Mouse (Mus musculus) ovary, adult 18-20 months (tissue): ENCODE data around the gene Gm10272.
"Not testable (repeated sequence)": the region's sequence is repeated elsewhere in the genome, so short reads cannot be mapped to it uniquely, and the experiment has no call there.

Experiments
- DNase-seq: peaks from one replicate; pipeline ENCODE4 v3.0.0; 2022; ENCODE audit warnings: low spot score, mixed read lengths

Gene Gm10272

GRCm38 (mm10) chr10:77706326-77706725 is at the start of gene Gm10272:
TSS of gene Gm10272 (plus strand) at chr10:77706626.
- DNase-seq: no peak

- DNase-seq: no peak
These were observed 48.0 kb upstream of the Gm10272 start for GRCm38 (mm10) chr10:77658286-77658994.

- no peak for DNase-seq
These were observed 42.3 kb upstream of the Gm10272 start for GRCm38 (mm10) chr10:77663949-77664665.

GRCm38 (mm10) chr10:77666342-77666741 is 40.1 kb upstream of the Gm10272 start:
- no peak for DNase-seq

DNA sequence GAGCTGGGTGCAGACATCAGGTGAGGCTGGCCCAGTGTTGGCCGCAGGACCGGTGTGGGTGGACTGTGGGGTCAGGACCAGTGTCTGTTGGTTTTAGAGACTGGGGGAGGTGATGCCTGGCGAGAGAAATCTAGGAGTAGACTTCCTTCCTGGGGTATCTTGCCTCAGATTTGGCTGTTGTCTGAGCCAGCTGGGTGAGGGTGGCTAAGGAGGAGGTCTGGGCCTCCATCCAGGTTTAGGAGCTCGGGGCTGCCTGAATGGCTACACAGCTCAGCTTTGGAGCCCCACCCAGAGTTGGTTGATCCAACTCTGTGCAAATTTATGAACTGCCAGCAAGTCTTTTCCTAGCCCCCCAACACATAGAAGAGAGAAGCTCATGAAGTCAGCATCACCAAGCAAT is 39.0 kb upstream of the Gm10272 start:
- DNase-seq: no peak

GRCm38 (mm10) chr10:77670710-77671109 is 35.7 kb upstream of the Gm10272 start:
- DNase-seq: no peak

- DNase-seq: no peak
These were observed 34.9 kb upstream of the Gm10272 start for GRCm38 (mm10) chr10:77671519-77671918.

DNA sequence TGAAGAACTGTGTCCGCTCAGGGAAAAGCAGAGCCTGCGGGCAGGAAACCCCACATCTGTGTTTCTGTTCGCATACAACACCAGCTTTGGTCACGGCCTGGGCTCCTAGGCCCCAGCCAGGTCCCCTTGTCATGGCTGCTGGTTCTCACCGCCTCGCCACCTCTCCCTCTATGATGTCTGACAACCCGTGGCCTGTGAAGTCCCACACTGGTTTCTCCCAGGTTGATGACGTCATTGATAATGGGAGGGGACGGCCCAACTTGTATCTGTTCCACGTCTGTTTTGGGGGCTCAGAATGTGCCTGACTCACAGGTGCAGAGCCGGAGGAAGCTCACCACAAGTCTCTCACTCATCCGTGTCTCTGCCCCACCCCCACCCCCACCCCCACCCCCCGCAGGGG is 32.7 kb upstream of the Gm10272 start:
- no peak for DNase-seq

- DNase-seq: no peak
These were observed 28.9 kb upstream of the Gm10272 start for GRCm38 (mm10) chr10:77677562-77677961.

DNA sequence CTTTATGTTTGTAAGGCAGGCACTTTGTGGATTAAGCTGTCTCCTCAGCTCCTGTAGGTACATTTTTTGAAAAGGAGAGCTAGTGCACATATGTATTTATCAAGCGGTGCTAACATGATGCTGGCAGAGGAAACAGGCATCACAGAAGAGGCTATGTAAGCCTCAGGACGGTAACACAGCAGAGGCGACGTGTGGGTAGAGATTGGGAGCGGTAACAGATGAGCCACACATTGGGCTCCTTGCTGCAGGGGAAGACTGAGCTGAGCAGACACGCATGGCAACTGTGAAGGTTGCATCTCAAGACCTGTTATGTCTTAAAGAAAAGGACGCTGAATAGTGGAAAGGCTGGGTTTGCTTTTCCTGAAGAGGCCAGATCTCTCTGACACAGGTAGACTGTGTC is 23.4 kb upstream of the Gm10272 start:
- DNase-seq: no peak

GRCm38 (mm10) chr10:77684181-77684580 is 22.2 kb upstream of the Gm10272 start:
- DNase-seq: no peak

- DNase-seq: no peak
These were observed 20.3 kb upstream of the Gm10272 start, which contains the start of gene Tspear for GRCm38 (mm10) chr10:77685895-77686664. TSS of gene Tspear (plus strand) at chr10:77686569.

GRCm38 (mm10) chr10:77687021-77687420 is 19.4 kb upstream of the Gm10272 start:
- no peak for DNase-seq

GRCm38 (mm10) chr10:77690356-77690807 is 16.0 kb upstream of the Gm10272 start, which contains the start of gene Gm19402:
TSS of gene Gm19402 (minus strand) at chr10:77690757.
- DNase-seq: not testable (repeated sequence)

GRCm38 (mm10) chr10:77697133-77697532 is 9.3 kb upstream of the Gm10272 start, which contains the start of gene Gm9508:
TSS of gene Gm9508 (minus strand) at chr10:77697233.
- no peak for DNase-seq

GRCm38 (mm10) chr10:77709831-77710230 is 3.4 kb downstream of the Gm10272 start:
- DNase-seq: no peak

DNA sequence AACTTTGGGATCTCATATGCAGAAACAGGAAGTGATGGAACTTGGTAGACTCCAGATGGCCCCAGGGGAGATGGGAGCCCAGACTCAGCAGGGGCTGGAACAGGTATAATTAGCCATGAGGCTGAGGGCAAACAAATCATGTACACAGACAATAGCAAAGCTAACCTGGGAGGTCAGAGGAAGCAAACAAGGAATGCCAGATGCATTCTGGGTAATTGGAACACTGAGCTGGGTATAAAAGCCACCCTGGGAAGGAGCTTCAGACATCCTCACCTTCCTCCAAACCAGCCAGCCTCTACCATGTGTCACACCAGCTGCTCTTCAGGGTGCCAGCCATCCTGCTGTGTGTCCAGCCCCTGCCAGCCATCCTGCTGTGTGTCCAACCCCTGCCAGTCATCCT is 4.7 kb downstream of the Gm10272 start, which contains the start of gene Gm10024:
Gm10024 (plus strand) TSS at position 301 of the 400 bp plus-strand sequence.
- DNase-seq: not testable (repeated sequence)

GRCm38 (mm10) chr10:77713734-77714133 is 7.3 kb downstream of the Gm10272 start:
- DNase-seq: no peak

DNA sequence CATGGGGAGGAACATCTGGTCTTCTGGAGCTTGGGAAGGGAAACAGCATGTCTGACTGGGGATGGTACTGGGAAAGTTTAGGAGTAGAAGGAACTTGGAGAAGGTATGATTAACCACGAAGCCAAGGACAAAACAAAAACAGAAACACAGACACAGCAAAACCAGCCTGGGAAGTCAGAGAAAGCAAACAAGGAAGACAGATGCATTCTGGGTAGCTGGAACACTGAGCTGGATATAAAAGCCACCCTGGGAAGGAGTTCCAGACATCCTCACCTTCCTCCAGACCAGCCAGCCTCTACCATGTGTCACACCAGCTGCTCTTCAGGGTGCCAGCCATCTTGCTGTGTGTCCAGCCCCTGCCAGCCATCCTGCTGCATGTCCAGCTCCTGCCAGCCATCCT is 9.1 kb downstream of the Gm10272 start, which contains the start of gene Gm10142:
Gm10142 (plus strand) TSS at position 301 of the 400 bp plus-strand sequence.
- DNase-seq: no peak

DNA sequence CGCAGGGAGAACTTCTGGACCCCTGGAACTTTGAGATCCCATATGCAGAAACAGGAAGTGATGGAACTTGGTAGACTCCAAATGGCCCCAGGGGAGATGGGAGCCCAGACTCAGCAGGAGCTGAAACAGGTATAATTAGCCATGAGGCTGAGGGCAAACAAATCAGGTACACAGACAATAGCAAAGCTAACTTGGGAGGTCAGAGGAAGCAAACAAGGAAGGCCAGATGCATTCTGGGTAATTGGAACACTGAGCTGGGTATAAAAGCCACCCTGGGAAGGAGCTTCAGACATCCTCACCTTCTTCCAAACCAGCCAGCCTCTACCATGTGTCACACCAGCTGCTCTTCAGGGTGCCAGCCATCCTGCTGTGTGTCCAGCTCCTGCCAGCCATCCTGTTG is 13.9 kb downstream of the Gm10272 start, which contains the start of gene Krtap12-1:
Krtap12-1 (plus strand) TSS at position 301 of the 400 bp plus-strand sequence.
- DNase-seq: not testable (repeated sequence)

- DNase-seq: no peak
These were observed 18.4 kb downstream of the Gm10272 start for GRCm38 (mm10) chr10:77724855-77725254.

DNA sequence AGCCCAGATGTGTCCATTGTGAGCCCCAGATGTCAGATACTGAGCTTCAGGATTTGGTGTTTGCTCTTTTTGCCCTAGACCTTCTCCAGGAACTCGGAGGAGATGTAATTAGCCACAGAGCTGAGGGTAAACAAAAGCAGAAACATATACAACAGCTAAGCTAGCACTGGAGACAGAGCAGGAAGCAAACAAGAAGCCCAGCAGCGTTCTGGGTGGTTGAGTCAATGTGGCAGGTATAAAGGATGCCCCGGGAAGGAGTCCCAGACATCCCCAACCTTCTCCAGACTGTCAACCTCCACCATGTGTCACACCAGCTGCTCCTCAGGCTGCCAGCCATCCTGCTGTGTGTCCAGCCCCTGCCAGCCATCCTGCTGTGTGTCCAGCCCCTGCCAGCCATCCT is 19.8 kb downstream of the Gm10272 start, which contains the start of gene Gm10100:
Gm10100 (plus strand) TSS at position 301 of the 400 bp plus-strand sequence.
- DNase-seq: no peak
